Mouse (Mus musculus): ENCODE results near the gene Poldip3.
A peak's percentile ranks its signal among the peaks of the same experiment; 100 is the strongest.

Gene Poldip3

GRCm38 (mm10) chr15:83165526-83166315 lies 16.5 kb upstream of the Poldip3 start:
- DNase-seq (ENCODE audit: low read depth, low spot score) = no peak

- DNase-seq (ENCODE audit: low read depth, low spot score) = no peak
Measured at GRCm38 (mm10) chr15:83164971-83165471, 15.8 kb upstream of the Poldip3 start.

- no peak for DNase-seq (ENCODE audit: low read depth, low spot score)
Measured at GRCm38 (mm10) chr15:83162818-83163485, 13.8 kb upstream of the Poldip3 start.

GRCm38 (mm10) chr15:83162001-83162400 lies 12.8 kb upstream of the Poldip3 start:
- no peak for DNase-seq (ENCODE audit: low read depth, low spot score)

GRCm38 (mm10) chr15:83161062-83161748 lies 12.0 kb upstream of the Poldip3 start:
- DNase-seq (ENCODE audit: low read depth, low spot score) = no peak

- no peak for DNase-seq (ENCODE audit: low read depth, low spot score)
Measured at GRCm38 (mm10) chr15:83160561-83160960, 11.4 kb upstream of the Poldip3 start.

- DNase-seq (ENCODE audit: low read depth, low spot score) = no peak
Measured at GRCm38 (mm10) chr15:83159823-83160222, 10.6 kb upstream of the Poldip3 start.

GRCm38 (mm10) chr15:83158587-83159160 lies 9.5 kb upstream of the Poldip3 start:
- DNase-seq (ENCODE audit: low read depth, low spot score) = no peak

GRCm38 (mm10) chr15:83157667-83158064 lies 8.5 kb upstream of the Poldip3 start:
- no peak for DNase-seq (ENCODE audit: low read depth, low spot score)

- peak; percentile 36 for DNase-seq (ENCODE audit: low read depth, low spot score)
Measured at GRCm38 (mm10) chr15:83156929-83157666, 7.9 kb upstream of the Poldip3 start.

GRCm38 (mm10) chr15:83155672-83156419 lies 6.7 kb upstream of the Poldip3 start:
- DNase-seq (ENCODE audit: low read depth, low spot score) = no peak

- DNase-seq (ENCODE audit: low read depth, low spot score) = no peak
Measured at GRCm38 (mm10) chr15:83154309-83154708, 5.1 kb upstream of the Poldip3 start.

GRCm38 (mm10) chr15:83150694-83151093 lies 1.5 kb upstream of the Poldip3 start:
- DNase-seq (ENCODE audit: low read depth, low spot score) = no peak

GRCm38 (mm10) chr15:83150073-83150442 lies 874 bp upstream of the Poldip3 start:
- no peak for DNase-seq (ENCODE audit: low read depth, low spot score)

- no peak for DNase-seq (ENCODE audit: low read depth, low spot score)
Measured at GRCm38 (mm10) chr15:83148801-83149195, 386 bp downstream of the Poldip3 start.

GRCm38 (mm10) chr15:83148395-83148794 lies 789 bp downstream of the Poldip3 start:
- DNase-seq (ENCODE audit: low read depth, low spot score) = no peak

GRCm38 (mm10) chr15:83145541-83145940 lies 3.6 kb downstream of the Poldip3 start:
- no peak for DNase-seq (ENCODE audit: low read depth, low spot score)

GRCm38 (mm10) chr15:83142861-83143260 lies 6.3 kb downstream of the Poldip3 start:
- DNase-seq (ENCODE audit: low read depth, low spot score) = no peak

- DNase-seq (ENCODE audit: low read depth, low spot score) = no peak
Measured at GRCm38 (mm10) chr15:83135654-83136053, 13.5 kb downstream of the Poldip3 start.

GRCm38 (mm10) chr15:83134671-83135070 lies 14.5 kb downstream of the Poldip3 start:
- no peak for DNase-seq (ENCODE audit: low read depth, low spot score)
